Mouse (Mus musculus): Measurements from ENCODE around the gene Atp9a.

GRCm38 (mm10) chr2:168660344-168660743 lies 81.9 kb downstream of the Atp9a start:
- TF ChIP-seq POLR2A (IDR thresholded peaks at IDR 0.05; ENCODE audit: insufficient read length, low read depth) (no peak), POLR2AphosphoS2 (IDR thresholded peaks at IDR 0.05; ENCODE audit: insufficient read length, low read depth) (no peak), USF1 (IDR thresholded peaks at IDR 0.05; ENCODE audit: low read depth) (no peak), SRF (IDR thresholded peaks at IDR 0.05; ENCODE audit: control insufficient read depth, insufficient read length, low read depth) (no peak), MAX (IDR thresholded peaks at IDR 0.05; ENCODE audit: low read depth) (no peak), TCF12 (IDR thresholded peaks at IDR 0.05; ENCODE audit: insufficient read depth, poor library complexity, severe bottlenecking) (no peak), E2F4 (IDR thresholded peaks at IDR 0.05; ENCODE audit: insufficient read depth) (no peak), CEBPB (IDR thresholded peaks at IDR 0.05; ENCODE audit: insufficient read depth, poor library complexity, severe bottlenecking) (no peak), MYOD1 (IDR thresholded peaks at IDR 0.05; ENCODE audit: control insufficient read depth in 1 of 3, insufficient read length in 2 of 3, low read depth in 2 of 3) (no peak), MYOG (IDR thresholded peaks at IDR 0.05; ENCODE audit: control insufficient read depth in 1 of 3, insufficient read depth in 1 of 3, insufficient read length in 2 of 3, low read depth in 2 of 3) (no peak), TCF3 (IDR thresholded peaks at IDR 0.05; ENCODE audit: insufficient read length, low read depth) (no peak)

Measured in myocyte (in vitro differentiated cells).